Mouse (Mus musculus) liver, embryonic 14 days (tissue): Measurements from ENCODE around the gene Olfr1224-ps1. TPM values are rescaled to one million over a fixed set of nuclear protein-coding genes. Genes with fewer than 3 reads are reported as not detected.

Experiments used
- polyA plus RNA-seq: library from polyadenylated mRNA; depleted of rRNA; stranded (reverse); fragments of >200 nt; gene quantifications from 2 replicates; pipeline ENCODE4 v1.2.3, GENCODE M21; 2012; rRNA removed

Gene Olfr1224-ps1
- not detected in 2 replicates for polyA plus RNA-seq

GRCm38 (mm10) chr2:89163991-89164390 is at the start of gene Olfr1224-ps1:
Olfr1224-ps1 (minus strand) TSS chr2:89164091.

GRCm38 (mm10) chr2:89199948-89200347 is 36.1 kb upstream of the Olfr1224-ps1 start, which contains the start of gene Olfr1226:
Olfr1226 (minus strand) TSS chr2:89200048.

GRCm38 (mm10) chr2:89174569-89174968 is 10.7 kb upstream of the Olfr1224-ps1 start, which contains the start of gene Olfr1225:
Olfr1225 (minus strand) TSS chr2:89174669.

GRCm38 (mm10) chr2:89151460-89151859 is 12.4 kb downstream of the Olfr1224-ps1 start, which contains the start of gene Olfr1223:
Olfr1223 (minus strand) TSS chr2:89151560.

GRCm38 (mm10) chr2:89132954-89133353 is 30.9 kb downstream of the Olfr1224-ps1 start, which contains the start of gene Olfr1222:
Olfr1222 (minus strand) TSS chr2:89133054.

GRCm38 (mm10) chr2:89117183-89117582 is 46.7 kb downstream of the Olfr1224-ps1 start, which contains the start of gene Olfr1221:
Olfr1221 (minus strand) TSS chr2:89117283.

GRCm38 (mm10) chr2:89106735-89107134 is 57.2 kb downstream of the Olfr1224-ps1 start, which contains the start of gene Olfr1220:
Olfr1220 (minus strand) TSS chr2:89106835.

Other genes with a start within 250 kb of the Olfr1224-ps1 start
- not detected in 2 replicates for gene Olfr1209, start 248.9 kb downstream of the Olfr1224-ps1 start, polyA plus RNA-seq
- not detected in 2 replicates for gene Olfr1211, start 226.0 kb downstream of the Olfr1224-ps1 start, polyA plus RNA-seq
- gene Olfr1212, start 210.1 kb downstream of the Olfr1224-ps1 start, polyA plus RNA-seq: not detected in 2 replicates
- not detected in 2 replicates for gene Gm13762, start 183.8 kb downstream of the Olfr1224-ps1 start, polyA plus RNA-seq
- not detected in 2 replicates for gene Olfr1214, start 171.4 kb downstream of the Olfr1224-ps1 start, polyA plus RNA-seq
- not detected in 2 replicates for gene Olfr1215, start 157.1 kb downstream of the Olfr1224-ps1 start, polyA plus RNA-seq
- gene Olfr1216, start 145.8 kb downstream of the Olfr1224-ps1 start, polyA plus RNA-seq: not detected in 2 replicates
- gene Olfr1217, start 132.0 kb downstream of the Olfr1224-ps1 start, polyA plus RNA-seq: not detected in 2 replicates
- not detected in 2 replicates for gene Olfr1218, start 102.9 kb downstream of the Olfr1224-ps1 start, polyA plus RNA-seq
- not detected in 2 replicates for gene Olfr1219, start 80.6 kb downstream of the Olfr1224-ps1 start, polyA plus RNA-seq
- not detected in 2 replicates for gene Olfr1220, start 57.3 kb downstream of the Olfr1224-ps1 start, polyA plus RNA-seq
- gene Olfr1221, start 46.8 kb downstream of the Olfr1224-ps1 start, polyA plus RNA-seq: not detected in 2 replicates
- gene Olfr1222, start 31.0 kb downstream of the Olfr1224-ps1 start, polyA plus RNA-seq: not detected in 2 replicates
- gene Olfr1223, start 12.5 kb downstream of the Olfr1224-ps1 start, polyA plus RNA-seq: not detected in 2 replicates
- gene Olfr1225, start 10.6 kb upstream of the Olfr1224-ps1 start, polyA plus RNA-seq: not detected in 2 replicates
- gene Olfr1226, start 36.0 kb upstream of the Olfr1224-ps1 start, polyA plus RNA-seq: not detected in 2 replicates
- gene Olfr1228, start 90.0 kb upstream of the Olfr1224-ps1 start, polyA plus RNA-seq: not detected in 2 replicates
- not detected in 2 replicates for gene Olfr1229, start 123.9 kb upstream of the Olfr1224-ps1 start, polyA plus RNA-seq
- not detected in 2 replicates for gene Olfr1230, start 133.2 kb upstream of the Olfr1224-ps1 start, polyA plus RNA-seq
- not detected in 2 replicates for gene Olfr1231, start 143.0 kb upstream of the Olfr1224-ps1 start, polyA plus RNA-seq
- not detected in 2 replicates for gene Olfr1232, start 165.6 kb upstream of the Olfr1224-ps1 start, polyA plus RNA-seq
- gene Olfr1233, start 178.3 kb upstream of the Olfr1224-ps1 start, polyA plus RNA-seq: not detected in 2 replicates
- gene Olfr1234, start 200.8 kb upstream of the Olfr1224-ps1 start, polyA plus RNA-seq: not detected in 2 replicates
- not detected in 2 replicates for gene Olfr1238, start 245.6 kb upstream of the Olfr1224-ps1 start, polyA plus RNA-seq